ENCODE assay signal across 26 mouse cellular contexts in the genomic region with DNA sequence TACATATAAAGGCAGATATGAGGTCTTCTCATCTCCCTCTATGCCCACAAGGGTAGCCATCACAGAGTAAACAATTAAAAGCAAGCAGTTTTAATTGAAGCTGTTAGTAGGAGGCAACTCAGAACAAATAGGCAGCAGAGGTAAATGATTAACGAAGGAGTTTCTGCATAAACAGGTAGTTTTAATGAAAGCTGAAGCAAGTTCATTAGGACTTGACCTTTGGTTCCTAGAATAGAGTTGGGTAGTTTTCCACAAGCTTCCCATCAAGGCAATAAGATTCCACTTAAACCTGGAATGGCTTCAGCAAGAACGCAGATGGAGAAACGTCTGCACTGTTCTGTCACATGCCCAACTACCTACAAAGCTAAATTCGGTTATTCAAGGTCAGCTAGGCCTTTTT.
A peak's percentile ranks its signal among the peaks of the same experiment; 100 is the strongest.
DNase-seq lines count a peak whose midpoint lies in the region; ATAC-seq and TF ChIP-seq lines count a peak whose summit lies in the region.
"Had no signal": no experiment of that assay in that cellular context is flagged by ENCODE, and none has a peak within 500 bp of the region (broad histone marks: within the 10 kb centered on the region; RNA-seq: fewer than 3 reads in every experiment).

No protein-coding gene starts in this region.

- H3K27me3 ChIP-seq in liver, adult 2 months (ENCODE audit: control insufficient read depth, insufficient read depth, low read length) = no peaks in the 10 kb centered on the region
- H3K27me3 ChIP-seq in liver, postnatal 0 days (ENCODE audit: insufficient read depth, low read length) = no peaks in the 10 kb centered on the region
- H3K27me3 ChIP-seq in kidney, postnatal 0 days (ENCODE audit: insufficient read depth, low read length) = no peaks in the 10 kb centered on the region
- H3K27me3 ChIP-seq: forebrain, embryonic 13.5 days; heart, embryonic 12.5 days; heart, embryonic 15.5 days; hindbrain, embryonic 13.5 days had no signal

- H3K36me3 ChIP-seq in liver, adult 2 months (ENCODE audit: control insufficient read depth, insufficient read depth, low read length) = no peaks in the 10 kb centered on the region
- no peaks in the 10 kb centered on the region for H3K36me3 ChIP-seq in liver, postnatal 0 days (replicated peaks; ENCODE audit: insufficient read depth, low read length)
- no peaks in the 10 kb centered on the region for H3K36me3 ChIP-seq in kidney, postnatal 0 days (ENCODE audit: insufficient read depth, low read length)
- H3K36me3 ChIP-seq: forebrain, embryonic 10.5 days; heart, embryonic 12.5 days; heart, embryonic 15.5 days; hindbrain, embryonic 10.5 days; hindbrain, embryonic 13.5 days had no signal

- no peak overlapping the region for H3K4me2 ChIP-seq in liver, postnatal 0 days (ENCODE audit: low read depth, low read length)
- no peak overlapping the region for H3K4me2 ChIP-seq in kidney, postnatal 0 days (ENCODE audit: low read length)
- H3K4me2 ChIP-seq: forebrain, embryonic 13.5 days; heart, embryonic 12.5 days; heart, embryonic 15.5 days; hindbrain, embryonic 13.5 days had no signal

- no peak overlapping the region for H3K9ac ChIP-seq in liver, adult 2 months (ENCODE audit: low read depth, low read length)
- H3K9ac ChIP-seq in liver, postnatal 0 days (replicated peaks) = no peak overlapping the region
- H3K9ac ChIP-seq in kidney, postnatal 0 days (ENCODE audit: low read depth, low read length) = no peak overlapping the region
- H3K9ac ChIP-seq: forebrain, embryonic 13.5 days; heart, embryonic 12.5 days; heart, embryonic 15.5 days; hindbrain, embryonic 13.5 days had no signal

- H3K9me3 ChIP-seq in liver, postnatal 0 days (ENCODE audit: low read length) = no peaks in the 10 kb centered on the region
- H3K9me3 ChIP-seq in kidney, postnatal 0 days (replicated peaks; ENCODE audit: low read length) = no peaks in the 10 kb centered on the region
- H3K9me3 ChIP-seq: forebrain, embryonic 13.5 days; heart, embryonic 15.5 days; hindbrain, embryonic 13.5 days had no signal

- H3K79me2 ChIP-seq in liver, adult 2 months (ENCODE audit: control insufficient read depth, insufficient read depth, low read length) = no peaks in the 10 kb centered on the region

- no peak for TF ChIP-seq CTCF in liver, adult 2 months (IDR thresholded peaks at IDR 0.05; ENCODE audit: low read depth, low read length)
- TF ChIP-seq CTCF in liver, postnatal 0 days (IDR thresholded peaks at IDR 0.05; ENCODE audit: low read depth) = no peak
- TF ChIP-seq CTCF in kidney, postnatal 0 days (IDR thresholded peaks at IDR 0.05; ENCODE audit: low read depth) = no peak
- TF ChIP-seq CTCF in layer of hippocampus, adult 2 months (conservative IDR thresholded peaks at IDR 0.05) = no peak

- TF ChIP-seq EP300 in liver, postnatal 0 days (IDR thresholded peaks at IDR 0.05; ENCODE audit: low read depth) = no peak

- peak; percentile 66 for DNase-seq in kidney, adult 11 months
- DNase-seq in kidney, postnatal 10 days = no peak
- peak; percentile 62 for DNase-seq in liver, adult 2 months (ENCODE audit: extremely low read depth, low read depth, low spot score)
- no peak for DNase-seq in liver, postnatal 0 days
- DNase-seq in kidney, postnatal 0 days (ENCODE audit: low spot score) = peak; percentile 10
- no peak for DNase-seq in adipocyte (ENCODE audit: low spot score)
- no peak for DNase-seq in layer of hippocampus, adult 2 months (ENCODE audit: low spot score in 2 of 2)
- DNase-seq in lung, postnatal 4 days = no peak
- DNase-seq: adrenal gland, postnatal 10 days; adrenal gland, postnatal 36 days; cerebellum, adult 18-20 months; cerebellum, adult 9-10 months; cerebellum, postnatal 14 days; gastrocnemius, adult 2 months; gastrocnemius, postnatal 14 days; heart, adult 18-20 months; heart, postnatal 10 days; heart, postnatal 36 days had no signal

- H3K27ac ChIP-seq in liver, adult 2 months (replicated peaks; ENCODE audit: insufficient read depth, low read depth, low read length) = no peak overlapping the region
- no peak overlapping the region for H3K27ac ChIP-seq in liver, postnatal 0 days (ENCODE audit: low read depth)
- H3K27ac ChIP-seq in kidney, postnatal 0 days = no peak overlapping the region
- H3K27ac ChIP-seq in layer of hippocampus, adult 2 months = no peak overlapping the region
- H3K27ac ChIP-seq: forebrain, embryonic 10.5 days; forebrain, embryonic 13.5 days; gastrocnemius, adult 2 months; heart, embryonic 15.5 days; hindbrain, embryonic 10.5 days; hindbrain, embryonic 13.5 days had no signal

- H3K4me3 ChIP-seq in liver, adult 2 months (ENCODE audit: insufficient read depth, low read depth, low read length) = no peak overlapping the region
- H3K4me3 ChIP-seq in liver, postnatal 0 days (ENCODE audit: low read depth, low read length) = no peak overlapping the region
- H3K4me3 ChIP-seq in kidney, postnatal 0 days (replicated peaks; ENCODE audit: low read depth, low read length) = no peak overlapping the region
- H3K4me3 ChIP-seq in layer of hippocampus, adult 2 months = no peak overlapping the region
- H3K4me3 ChIP-seq: forebrain, embryonic 10.5 days; forebrain, embryonic 13.5 days; gastrocnemius, adult 2 months; heart, embryonic 12.5 days; heart, embryonic 15.5 days; hindbrain, embryonic 10.5 days; hindbrain, embryonic 13.5 days had no signal

- peaks cover 3% of the 10 kb centered on the region; the same call in 1 of the 2 replicates for H3K4me1 ChIP-seq in liver, adult 2 months (ENCODE audit: control insufficient read depth, insufficient read depth, low read length)
- no peaks in the 10 kb centered on the region for H3K4me1 ChIP-seq in liver, postnatal 0 days (ENCODE audit: insufficient read depth)
- H3K4me1 ChIP-seq in kidney, postnatal 0 days (replicated peaks; ENCODE audit: insufficient read depth, low read length) = no peaks in the 10 kb centered on the region
- H3K4me1 ChIP-seq: forebrain, embryonic 10.5 days; forebrain, embryonic 13.5 days; heart, embryonic 12.5 days; heart, embryonic 15.5 days; hindbrain, embryonic 10.5 days; hindbrain, embryonic 13.5 days had no signal

- TF ChIP-seq POLR2A in liver, adult 2 months (IDR thresholded peaks at IDR 0.05; ENCODE audit: extremely low read depth, insufficient read depth, low read length) = no peak

- ATAC-seq in liver, postnatal 0 days = no peak
- ATAC-seq in kidney, postnatal 0 days (replicated peaks; ENCODE audit: low FRiP score, low read depth) = peak; percentile 65
- ATAC-seq: activated CD4-positive, CD25-positive, alpha-beta regulatory T cell, adult 4 months; forebrain, embryonic 13.5 days; forebrain, embryonic 16.5 days had no signal

- WGBS in liver, adult 2 months = 41% methylated on average over 4 of the region's 4 CpGs
- WGBS in liver, postnatal 0 days (ENCODE audit: insufficient replicate concordance) = 68% methylated on average over 4 of the region's 4 CpGs
- WGBS in kidney, postnatal 0 days = 66% methylated on average over 4 of the region's 4 CpGs

Comparison
In these comparisons a context has a peak if more than half of its experiments do, and no peak if none do; other contexts are left out.
1. DNase-seq: peak in kidney, adult 11 months (single experiment), liver, adult 2 months (single experiment) and kidney, postnatal 0 days (single experiment); none in kidney, postnatal 10 days (single experiment), liver, postnatal 0 days (single experiment), adipocyte (single experiment), layer of hippocampus, adult 2 months (0 of 2) and lung, postnatal 4 days (0 of 2).